9 mouse cellular contexts compared by ENCODE assay signal in the genomic region with DNA sequence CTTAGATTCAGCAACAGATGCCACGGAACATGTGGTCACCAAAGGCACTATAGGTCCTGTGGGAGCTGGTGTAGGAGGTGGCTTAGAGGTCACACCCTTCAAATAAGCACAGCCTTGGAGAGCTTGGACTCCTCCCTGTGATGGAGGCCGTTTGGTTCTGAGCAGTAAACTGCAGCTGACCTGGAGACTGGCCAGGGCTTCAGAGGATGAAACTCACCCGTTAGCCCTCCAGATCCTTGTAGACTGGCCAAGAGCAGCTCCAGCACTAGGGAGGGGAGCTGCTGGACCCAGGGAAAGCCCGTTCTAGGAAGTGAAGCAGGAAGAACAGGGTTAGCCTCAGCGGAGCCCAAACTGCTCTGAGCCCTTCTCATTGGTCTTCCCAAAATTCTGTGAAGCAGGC. TPM values are rescaled to one million over a fixed set of nuclear protein-coding genes. Genes with fewer than 3 reads are reported as not detected.
DNase-seq lines count a peak whose midpoint lies in the region; ATAC-seq lines count a peak whose summit lies in the region.
"Had no signal": no experiment of that assay in that cellular context is flagged by ENCODE, and none has a peak within 500 bp of the region (broad histone marks: within the 10 kb centered on the region; RNA-seq: fewer than 3 reads in every experiment).

No protein-coding gene starts in this region.

- no peak overlapping the region for H3K9ac ChIP-seq in embryonic facial prominence, embryonic 15.5 days
- no peak overlapping the region for H3K9ac ChIP-seq in intestine, embryonic 16.5 days (ENCODE audit: low read depth, low read length)

- H3K4me2 ChIP-seq in embryonic facial prominence, embryonic 15.5 days (replicated peaks) = no peak overlapping the region
- no peak overlapping the region for H3K4me2 ChIP-seq in intestine, embryonic 16.5 days (ENCODE audit: low read depth, low read length)

- no peaks in the 10 kb centered on the region for H3K27me3 ChIP-seq in embryonic facial prominence, embryonic 15.5 days
- no peaks in the 10 kb centered on the region for H3K27me3 ChIP-seq in intestine, embryonic 16.5 days (replicated peaks; ENCODE audit: control insufficient read depth, insufficient read depth, low read length)

- WGBS in embryonic facial prominence, embryonic 15.5 days = 53% methylated on average over 5 of the region's 5 CpGs
- 37% methylated on average over 5 of the region's 5 CpGs for WGBS in intestine, embryonic 16.5 days

- DNase-seq in NIH3T3 (ENCODE audit: low read depth) = peak; percentile 89
- peak; percentile 74 for DNase-seq in lung, postnatal 14 days
- no peak for DNase-seq in cerebellum, adult 9-10 months
- no peak for DNase-seq in cerebellum, adult 9-11 months

- ATAC-seq in embryonic facial prominence, embryonic 15.5 days (ENCODE audit: insufficient number of reproducible peaks, low FRiP score, low TSS enrichment, low read depth) = peak; percentile 75
- peak; percentile 77 for ATAC-seq in intestine, embryonic 16.5 days
- no peak for ATAC-seq in inflammation-experienced regulatory T-cells, adult 6 months
- ATAC-seq in megakaryocyte progenitor cell, adult 5-6 weeks (replicated peaks; ENCODE audit: poor library complexity) = no peak

- no peak overlapping the region for H3K27ac ChIP-seq in embryonic facial prominence, embryonic 15.5 days (replicated peaks)
- H3K27ac ChIP-seq in intestine, embryonic 16.5 days (ENCODE audit: low read length) = peak overlapping the region; percentile 90
- H3K27ac ChIP-seq: macrophage had no signal

- H3K4me3 ChIP-seq in embryonic facial prominence, embryonic 15.5 days (replicated peaks) = no peak overlapping the region
- H3K4me3 ChIP-seq in intestine, embryonic 16.5 days (ENCODE audit: low read length) = no peak overlapping the region

- H3K4me1 ChIP-seq in embryonic facial prominence, embryonic 15.5 days = peaks cover 17% of the 10 kb centered on the region
- peaks cover 7% of the 10 kb centered on the region; the same call in 1 of the 2 replicates for H3K4me1 ChIP-seq in intestine, embryonic 16.5 days (ENCODE audit: control insufficient read depth, insufficient read depth, low read length)

- no peaks in the 10 kb centered on the region for H3K9me3 ChIP-seq in embryonic facial prominence, embryonic 15.5 days (replicated peaks)
- H3K9me3 ChIP-seq in intestine, embryonic 16.5 days (ENCODE audit: control insufficient read depth, low read length) = no peaks in the 10 kb centered on the region

- no peaks in the 10 kb centered on the region for H3K36me3 ChIP-seq in embryonic facial prominence, embryonic 15.5 days
- no peaks in the 10 kb centered on the region for H3K36me3 ChIP-seq in intestine, embryonic 16.5 days (ENCODE audit: control insufficient read depth, insufficient read depth, low read length)

RNA-seq across cellular contexts. Expression of gene Zcchc24, which starts 18.1 kb away (rescaled TPM):
- polyA plus RNA-seq in embryonic facial prominence, embryonic 15.5 days (2015; fragmentation: Nextera tagmentation; extraction: Ambion mirVana) = 34.0 and 35.2 TPM in 2 replicates
- polyA plus RNA-seq in intestine, embryonic 16.5 days (2015; fragmentation: Nextera tagmentation; extraction: Ambion mirVana) = 9.1 and 10.0 TPM in 2 replicates
- polyA plus RNA-seq in inflammation-experienced regulatory T-cells, adult 6 months (2017; shearing (Covaris generic)) = under 1 TPM; 0.11 to 0.28 (median 0.23) TPM
- 1.2 and 1.3 TPM in 2 replicates for total RNA-seq in megakaryocyte progenitor cell, adult 5-6 weeks (2015)
- total RNA-seq in megakaryocyte progenitor cell, adult 5-6 weeks (2017) = 0.41 and 0.92 TPM in 2 replicates

RNA-seq across cellular contexts. Expression of gene Anxa11, which starts 55.0 kb away (rescaled TPM):
- polyA plus RNA-seq in embryonic facial prominence, embryonic 15.5 days (2015; fragmentation: Nextera tagmentation; extraction: Ambion mirVana) = 29.4 and 29.6 TPM in 2 replicates
- polyA plus RNA-seq in intestine, embryonic 16.5 days (2015; fragmentation: Nextera tagmentation; extraction: Ambion mirVana) = 95.3 and 105 TPM in 2 replicates
- polyA plus RNA-seq in inflammation-experienced regulatory T-cells, adult 6 months (2017; shearing (Covaris generic)) = 10 to 100 TPM; 55.1 to 93.1 (median 65.4) TPM
- 36.5 and 37.1 TPM in 2 replicates for total RNA-seq in megakaryocyte progenitor cell, adult 5-6 weeks (2015)
- 7.3 and 8.1 TPM in 2 replicates for total RNA-seq in megakaryocyte progenitor cell, adult 5-6 weeks (2017)

Comparison
In these comparisons a context has a peak if more than half of its experiments do, and no peak if none do; other contexts are left out.
1. DNase-seq: peak in NIH3T3 (single experiment) and lung, postnatal 14 days (single experiment); none in cerebellum, adult 9-10 months (single experiment) and cerebellum, adult 9-11 months (single experiment).
2. ATAC-seq: peak in embryonic facial prominence, embryonic 15.5 days (single experiment) and intestine, embryonic 16.5 days (single experiment); none in inflammation-experienced regulatory T-cells, adult 6 months (single experiment) and megakaryocyte progenitor cell, adult 5-6 weeks (single experiment).